Mouse (Mus musculus) embryonic facial prominence, embryonic 11.5 days (tissue): ENCODE data around the gene Mtr. TPM values are rescaled to one million over a fixed set of nuclear protein-coding genes. Genes with fewer than 3 reads are reported as not detected.

Experiments
- ATAC-seq: fragments of 200-750 bp; cut with Nextera tagmentation; replicated peaks from 2 replicates; pipeline ENCODE4 v1.8.0; 2017; ENCODE audit warnings: low read depth; ENCODE audit not compliant: insufficient number of reproducible peaks, low FRiP score, low TSS enrichment
- DNase-seq: peaks from one replicate; pipeline ENCODE4 v3.0.0-alpha.2; 2015; ENCODE audit warnings: low spot score
- H3K27ac ChIP-seq: fragments of 300-500 bp; sonication (generic); replicated peaks from 2 replicates; pipeline ENCODE4 v1.5.1; 2014; ENCODE audit warnings: mild to moderate bottlenecking, low read depth, low read length, control low read depth
- H3K27me3 ChIP-seq: fragments of 300-500 bp; sonication (generic); 2 replicates; pipeline ENCODE4 v1.6.1; 2014; ENCODE audit warnings: mild to moderate bottlenecking, low read length, moderate library complexity, mixed read lengths; ENCODE audit not compliant: control insufficient read depth, insufficient read depth
- H3K36me3 ChIP-seq: fragments of 300-500 bp; sonication (generic); replicated peaks from 2 replicates; pipeline ENCODE4 v1.6.1; 2014; ENCODE audit warnings: low read depth, mild to moderate bottlenecking, low read length, moderate library complexity, mixed read lengths; ENCODE audit not compliant: control insufficient read depth, insufficient read depth
- H3K4me1 ChIP-seq: fragments of 300-500 bp; sonication (generic); 2 replicates; pipeline ENCODE4 v1.6.1; 2014; ENCODE audit warnings: low read length, mixed read lengths; ENCODE audit not compliant: control insufficient read depth, insufficient read depth
- H3K4me2 ChIP-seq: fragments of 300-500 bp; sonication (generic); 2 replicates; pipeline ENCODE4 v1.6.1; 2014; ENCODE audit warnings: low read depth, mild to moderate bottlenecking, control low read depth, low read length, moderate library complexity
- H3K4me3 ChIP-seq: fragments of 300-500 bp; sonication (generic); 2 replicates; pipeline ENCODE4 v1.5.1; 2014; ENCODE audit warnings: low read depth, low read length, control low read depth
- H3K9ac ChIP-seq: fragments of 300-500 bp; sonication (generic); replicated peaks from 2 replicates; pipeline ENCODE4 v1.6.1; 2014; ENCODE audit warnings: mild to moderate bottlenecking, control low read depth, low read length
- H3K9me3 ChIP-seq: fragments of 300-500 bp; sonication (generic); replicated peaks from 2 replicates; pipeline ENCODE4 v1.6.1; 2016; ENCODE audit warnings: mild to moderate bottlenecking, low read length, inconsistent platforms, mixed read lengths; ENCODE audit not compliant: control insufficient read depth
- WGBS: fragments of 180-500 bp; shearing (Covaris S2); extraction: QIAGEN DNeasy Blood & Tissue Kit; methylation state at CpG from one replicate; pipeline ENCODE4 v1.1.7; 2014; 5-methylcytosine and 5-hydroxymethylcytosine counted together
- polyA plus RNA-seq: library from polyadenylated mRNA; unstranded; fragments of >200 nt; fragmentation: Nextera tagmentation; extraction: Ambion mirVana; gene quantifications from 2 replicates; pipeline ENCODE4 v1.2.1, GENCODE M21; 2014

Mtr gene
- polyA plus RNA-seq, 1 experiment from 2014 or later, result 18.2 TPM

DNA sequence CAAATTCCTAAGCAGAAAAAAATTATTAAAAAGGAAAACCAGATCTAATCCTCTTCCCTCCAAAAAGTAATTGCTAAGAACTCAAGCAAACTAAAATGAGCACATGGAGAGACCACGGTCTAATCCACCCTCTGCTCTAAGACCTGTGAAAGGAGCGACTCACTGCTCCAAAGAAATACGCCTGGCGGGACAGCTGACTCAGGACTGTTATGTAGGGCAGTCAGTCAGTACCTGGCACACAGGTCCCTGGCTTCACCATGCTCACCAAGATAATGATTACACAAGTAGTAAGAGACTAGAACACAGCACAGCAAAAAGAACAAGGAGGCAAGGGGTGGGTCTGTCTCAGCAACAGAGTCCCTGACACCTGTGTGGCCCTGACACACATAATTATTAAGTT, 29.7 kb downstream of the Mtr start:
- no peak overlapping the region for H3K27ac ChIP-seq
- 86% methylated on average over 4 of the region's 4 CpGs for WGBS
- ATAC-seq (0 out of 2 replicates have a peak, but pooled peaks have one; percentile 62), DNase-seq (no peak)
- no peaks in the 10 kb centered on the region for H3K4me1 ChIP-seq
- no peaks in the 10 kb centered on the region for H3K9me3 ChIP-seq
- H3K4me2 ChIP-seq, result no peak overlapping the region
- H3K27me3 ChIP-seq, result no peaks in the 10 kb centered on the region
- no peak overlapping the region for H3K4me3 ChIP-seq
- no peak overlapping the region for H3K9ac ChIP-seq
- H3K36me3 ChIP-seq, result peaks cover 1% of the 10 kb centered on the region

DNA sequence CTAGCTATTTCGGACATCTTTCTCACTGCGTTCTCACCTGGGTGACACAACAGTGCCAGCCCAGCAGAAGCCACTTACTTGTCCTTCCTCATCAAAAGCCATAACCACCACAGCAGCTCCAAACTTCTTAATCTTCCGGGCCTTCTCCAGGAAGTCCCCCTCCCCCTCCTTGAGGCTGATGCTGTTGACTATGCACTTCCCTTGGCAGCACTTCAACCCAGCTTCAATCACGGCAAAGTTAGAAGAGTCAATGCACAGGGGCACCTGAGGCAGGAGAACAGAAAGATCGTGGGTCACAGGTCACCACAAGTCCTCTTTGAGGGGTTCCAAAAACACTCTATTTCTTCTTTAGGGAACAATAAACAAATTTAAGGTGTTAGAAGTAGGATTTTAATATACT, 30.3 kb downstream of the Mtr start:
- WGBS, result 70% methylated on average over 5 of the region's 5 CpGs
- ATAC-seq (no peak), DNase-seq (no peak)
- no peak overlapping the region for H3K4me2 ChIP-seq
- no peaks in the 10 kb centered on the region for H3K4me1 ChIP-seq
- H3K4me3 ChIP-seq, result no peak overlapping the region
- no peaks in the 10 kb centered on the region for H3K27me3 ChIP-seq
- no peaks in the 10 kb centered on the region for H3K9me3 ChIP-seq
- H3K36me3 ChIP-seq, result no peaks in the 10 kb centered on the region; the same call in 1 of the 2 replicates
- no peak overlapping the region for H3K9ac ChIP-seq
- no peak overlapping the region for H3K27ac ChIP-seq

DNA sequence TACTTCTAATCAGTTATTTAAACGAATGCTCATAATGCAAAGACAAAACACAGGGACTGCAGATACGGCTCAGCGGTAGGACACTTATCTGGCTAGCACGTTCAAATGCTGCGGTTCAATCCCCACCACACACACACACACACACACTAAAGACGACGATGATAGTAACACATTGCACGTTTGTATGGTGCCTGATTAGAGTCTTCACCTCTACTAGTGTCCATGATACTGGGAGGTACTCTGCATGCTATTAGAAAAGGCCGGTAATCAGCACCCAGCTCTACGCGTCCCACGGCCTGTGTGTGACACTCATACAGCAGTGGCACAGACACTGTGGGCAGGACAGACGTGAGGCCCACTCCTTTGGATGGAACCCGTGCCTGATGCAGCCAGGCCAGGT, 39.3 kb downstream of the Mtr start:
- H3K4me3 ChIP-seq, result no peak overlapping the region
- no peaks in the 10 kb centered on the region; the same call in none of the 2 replicates for H3K36me3 ChIP-seq
- no peaks in the 10 kb centered on the region for H3K9me3 ChIP-seq
- 94% methylated on average over 14 of the region's 14 CpGs for WGBS
- H3K4me1 ChIP-seq, result no peaks in the 10 kb centered on the region
- no peak overlapping the region for H3K4me2 ChIP-seq
- no peaks in the 10 kb centered on the region for H3K27me3 ChIP-seq
- H3K9ac ChIP-seq, result no peak overlapping the region
- ATAC-seq (no peak), DNase-seq (no peak)
- H3K27ac ChIP-seq, result no peak overlapping the region

DNA sequence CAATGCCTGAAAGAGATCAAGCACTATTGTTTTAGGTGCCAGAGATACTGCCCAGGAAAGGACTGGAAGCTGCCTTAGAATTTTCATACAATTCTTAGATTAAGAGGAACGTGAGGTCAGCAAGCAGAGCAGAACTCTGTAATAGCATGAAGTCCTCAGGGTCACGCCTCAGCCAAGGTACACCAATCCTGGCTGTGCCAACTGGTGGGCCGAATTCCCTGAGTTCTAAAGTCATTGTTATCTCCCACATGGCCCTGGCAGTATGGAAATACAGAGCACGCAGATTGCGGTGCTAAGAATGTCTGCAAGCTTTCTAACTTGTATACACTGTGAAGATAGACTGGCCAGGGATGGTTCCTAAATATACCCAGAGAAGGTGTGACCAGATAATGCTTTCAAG, 43.0 kb downstream of the Mtr start:
- DNase-seq (no peak), ATAC-seq (no peak)
- H3K4me2 ChIP-seq, result no peak overlapping the region
- no peaks in the 10 kb centered on the region; the same call in none of the 2 replicates for H3K36me3 ChIP-seq
- 91% methylated on average over 5 of the region's 5 CpGs for WGBS
- no peaks in the 10 kb centered on the region for H3K9me3 ChIP-seq
- no peaks in the 10 kb centered on the region for H3K27me3 ChIP-seq
- no peak overlapping the region for H3K27ac ChIP-seq
- H3K4me3 ChIP-seq, result no peak overlapping the region
- H3K9ac ChIP-seq, result no peak overlapping the region
- no peaks in the 10 kb centered on the region for H3K4me1 ChIP-seq

DNA sequence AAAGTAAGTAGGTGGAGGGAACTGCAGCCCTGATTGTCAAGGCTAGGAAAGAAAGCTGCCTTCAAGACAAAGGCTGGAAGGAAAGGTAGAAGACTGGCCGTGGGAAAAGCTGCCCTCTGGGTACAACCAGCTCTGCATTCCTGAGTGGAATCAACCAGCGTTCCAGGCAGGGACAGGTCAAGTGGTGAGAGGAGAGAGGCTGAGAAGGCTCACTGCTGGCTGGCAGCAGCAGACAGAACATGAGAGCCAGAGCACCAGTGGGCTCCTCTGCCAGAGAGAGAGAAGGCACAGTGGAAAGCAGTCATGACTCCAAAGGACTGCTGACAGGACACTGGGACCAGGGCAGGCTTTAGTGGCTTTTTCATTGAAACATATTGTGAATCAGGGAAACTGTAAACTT, 46.9 kb downstream of the Mtr start:
- H3K4me1 ChIP-seq, result no peaks in the 10 kb centered on the region
- ATAC-seq, result no peak
- H3K36me3 ChIP-seq, result peaks cover 2% of the 10 kb centered on the region
- H3K9me3 ChIP-seq, result no peaks in the 10 kb centered on the region
- no peaks in the 10 kb centered on the region for H3K27me3 ChIP-seq
- no peak for DNase-seq
- 62% methylated on average over 2 of the region's 2 CpGs for WGBS
- no peak overlapping the region for H3K4me3 ChIP-seq
- no peak overlapping the region for H3K4me2 ChIP-seq
- H3K27ac ChIP-seq, result no peak overlapping the region
- H3K9ac ChIP-seq, result no peak overlapping the region

DNA sequence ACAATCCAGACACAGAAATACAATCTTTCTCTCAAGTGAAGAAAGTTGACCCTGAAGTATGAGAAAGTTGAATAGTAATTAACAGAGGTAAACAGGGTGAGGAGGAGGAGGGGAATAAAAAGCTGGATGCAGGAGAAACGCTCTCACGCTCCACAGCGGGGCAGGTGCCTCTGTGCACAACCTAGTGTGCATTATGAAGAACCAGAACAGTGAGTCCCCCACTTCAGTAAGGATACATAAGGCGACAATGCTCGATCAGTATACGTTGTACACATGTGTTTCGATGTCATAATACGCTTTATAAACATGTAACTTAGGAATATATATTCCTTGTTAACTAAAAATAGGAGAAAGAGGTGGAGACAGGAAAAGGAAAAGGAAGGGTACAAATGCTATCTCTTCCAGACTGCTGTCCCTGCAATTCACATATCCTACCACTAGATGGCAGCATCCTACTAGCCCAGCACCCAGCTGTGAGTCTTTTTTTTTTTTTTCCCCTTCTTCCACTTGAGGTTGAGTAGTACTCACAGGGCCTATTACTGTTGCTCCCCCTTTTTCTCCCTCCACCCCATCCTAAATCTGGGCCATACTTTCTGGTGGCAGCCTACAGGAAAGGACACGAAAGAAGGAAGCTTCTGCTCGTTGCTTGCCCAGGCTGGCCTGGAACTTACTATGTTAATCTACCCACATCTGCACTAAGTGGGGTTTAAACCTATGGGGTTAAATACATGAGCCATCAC, 47.7 kb downstream of the Mtr start:
- no peaks in the 10 kb centered on the region for H3K4me1 ChIP-seq
- no peaks in the 10 kb centered on the region for H3K27me3 ChIP-seq
- ATAC-seq (no peak), DNase-seq (peak; percentile 74)
- no peak overlapping the region for H3K27ac ChIP-seq
- no peaks in the 10 kb centered on the region for H3K9me3 ChIP-seq
- H3K4me2 ChIP-seq, result no peak overlapping the region
- H3K9ac ChIP-seq, result no peak overlapping the region
- no peak overlapping the region for H3K4me3 ChIP-seq
- 69% methylated on average over 10 of the region's 10 CpGs for WGBS
- H3K36me3 ChIP-seq, result peaks cover 2% of the 10 kb centered on the region

DNA sequence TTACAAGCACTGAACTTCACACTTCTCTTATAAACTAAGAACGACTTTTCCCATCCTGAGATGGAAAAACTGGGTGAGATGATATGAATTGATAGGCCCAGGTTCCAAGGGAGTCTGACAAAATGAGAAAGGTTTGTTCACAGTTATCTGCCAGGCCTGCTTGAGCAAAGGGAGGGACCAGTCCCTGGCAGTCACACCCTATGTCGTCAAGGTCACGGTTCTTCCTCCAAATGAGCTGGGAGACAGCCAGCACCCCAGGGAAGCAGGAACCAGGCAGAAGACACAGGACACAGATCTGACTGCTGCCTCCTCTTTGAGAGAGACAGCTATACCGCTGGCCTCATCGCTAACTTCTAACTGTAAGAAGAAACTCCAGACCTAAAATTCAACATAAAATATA, 57.5 kb downstream of the Mtr start:
- H3K27me3 ChIP-seq, result no peaks in the 10 kb centered on the region
- no peaks in the 10 kb centered on the region for H3K36me3 ChIP-seq
- H3K4me2 ChIP-seq, result no peak overlapping the region
- no peak overlapping the region for H3K4me3 ChIP-seq
- no peak overlapping the region for H3K9ac ChIP-seq
- no peaks in the 10 kb centered on the region for H3K9me3 ChIP-seq
- WGBS, result 89% methylated on average over 5 of the region's 5 CpGs
- ATAC-seq (no peak), DNase-seq (no peak)
- no peak overlapping the region for H3K27ac ChIP-seq
- no peaks in the 10 kb centered on the region for H3K4me1 ChIP-seq

DNA sequence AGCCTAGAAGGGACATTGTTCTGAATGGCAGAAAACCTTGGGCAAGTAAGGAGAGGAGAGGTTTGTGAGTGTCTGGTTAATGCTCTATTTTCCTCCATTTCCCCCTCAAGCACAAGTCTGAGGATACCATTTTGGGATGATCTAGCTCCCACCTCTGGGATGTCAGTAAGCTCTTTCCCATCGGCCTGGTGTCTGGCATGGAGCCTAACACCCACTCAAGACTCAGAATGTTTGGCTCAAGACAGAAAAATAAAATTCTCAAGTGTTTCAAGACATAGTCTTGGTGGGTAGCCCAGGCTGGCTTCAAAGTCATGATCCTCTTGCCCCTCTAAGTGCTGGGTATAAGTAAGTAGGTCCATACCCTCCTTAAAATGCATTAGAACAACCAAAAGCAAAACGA, 59.4 kb downstream of the Mtr start:
- no peaks in the 10 kb centered on the region for H3K9me3 ChIP-seq
- H3K4me3 ChIP-seq, result no peak overlapping the region
- DNase-seq, result no peak
- H3K9ac ChIP-seq, result no peak overlapping the region
- H3K4me1 ChIP-seq, result no peaks in the 10 kb centered on the region
- ATAC-seq, result no peak
- H3K36me3 ChIP-seq, result no peaks in the 10 kb centered on the region
- H3K27me3 ChIP-seq, result no peaks in the 10 kb centered on the region
- no peak overlapping the region for H3K27ac ChIP-seq
- H3K4me2 ChIP-seq, result no peak overlapping the region
- WGBS, result 91% methylated on average over 2 of the region's 2 CpGs
